Mouse (Mus musculus) midbrain, postnatal 0 days (tissue): ENCODE data around the gene Hmga1. TPM values are rescaled to one million over a fixed set of nuclear protein-coding genes. Genes with fewer than 3 reads are reported as not detected.

ENCODE experiments used
- ATAC-seq: fragments of 200-750 bp; cut with Nextera tagmentation; 2 replicates; pipeline ENCODE4 v1.8.0; 2017; ENCODE audit warnings: moderate number of reproducible peaks, mild to moderate bottlenecking, moderate TSS enrichment, moderate library complexity; ENCODE audit not compliant: low FRiP score
- DNase-seq: peaks from one replicate; pipeline ENCODE4 v3.0.0-alpha.2; 2015; ENCODE audit warnings: low spot score
- H3K27ac ChIP-seq: fragments of 300-500 bp; sonication (generic); 2 replicates; pipeline ENCODE4 v1.5.1; 2014; ENCODE audit warnings: low read depth, mild to moderate bottlenecking, low read length, mixed read lengths
- H3K27me3 ChIP-seq: fragments of 300-500 bp; sonication (generic); 2 replicates; pipeline ENCODE4 v1.6.1; 2014; ENCODE audit warnings: low read length, control low read depth, mixed read lengths; ENCODE audit not compliant: insufficient read depth
- H3K36me3 ChIP-seq: fragments of 300-500 bp; sonication (generic); 2 replicates; pipeline ENCODE4 v1.6.1; 2014; ENCODE audit warnings: low read length, control low read depth, mixed read lengths; ENCODE audit not compliant: insufficient read depth
- H3K4me1 ChIP-seq: fragments of 300-500 bp; sonication (generic); 2 replicates; pipeline ENCODE4 v1.6.1; 2014; ENCODE audit warnings: mild to moderate bottlenecking, control low read depth, antibody characterized with exemption, low read length, mixed read lengths; ENCODE audit not compliant: insufficient read depth
- H3K4me2 ChIP-seq: fragments of 300-500 bp; sonication (generic); 2 replicates; pipeline ENCODE4 v1.6.1; 2014; ENCODE audit warnings: low read depth, mild to moderate bottlenecking, low read length, mixed read lengths; ENCODE audit not compliant: poor library complexity, severe bottlenecking
- H3K4me3 ChIP-seq: fragments of 300-500 bp; sonication (generic); 2 replicates; pipeline ENCODE4 v1.5.1; 2014; ENCODE audit warnings: low read depth, mild to moderate bottlenecking, low read length, moderate library complexity
- H3K9ac ChIP-seq: fragments of 300-500 bp; sonication (generic); replicated peaks from 2 replicates; pipeline ENCODE4 v1.6.1; 2014; ENCODE audit warnings: mild to moderate bottlenecking, low read length, moderate library complexity, mixed read lengths; ENCODE audit not compliant: poor library complexity, severe bottlenecking
- H3K9me3 ChIP-seq: fragments of 300-500 bp; sonication (generic); 2 replicates; pipeline ENCODE4 v1.6.1; 2016; ENCODE audit warnings: low read length, control low read depth
- CTCF ChIP-seq: IDR thresholded peaks from 2 replicates; pipeline ENCODE4 v1.5.1; 2016; ENCODE audit warnings: antibody characterized with exemption, mild to moderate bottlenecking
- WGBS: fragments of 180-500 bp; shearing (Covaris S2); extraction: QIAGEN DNeasy Blood & Tissue Kit; methylation state at CpG from one replicate; pipeline ENCODE4 v1.1.7; 2014; 5-methylcytosine and 5-hydroxymethylcytosine counted together
- polyA plus RNA-seq: library from polyadenylated mRNA; unstranded; fragments of >200 nt; fragmentation: Nextera tagmentation; extraction: Ambion mirVana; gene quantifications from 2 replicates; pipeline ENCODE4 v1.2.1, GENCODE M21; 2015
- total RNA-seq: library from RNA; depleted of rRNA; stranded (reverse); fragments of >200 nt; gene quantifications from 2 replicates; pipeline ENCODE4 v1.2.3, GENCODE M21; 2014

The Hmga1 gene
- total and polyA plus RNA-seq, 2 experiments from 2014 or later, result 138 to 144 TPM

DNA sequence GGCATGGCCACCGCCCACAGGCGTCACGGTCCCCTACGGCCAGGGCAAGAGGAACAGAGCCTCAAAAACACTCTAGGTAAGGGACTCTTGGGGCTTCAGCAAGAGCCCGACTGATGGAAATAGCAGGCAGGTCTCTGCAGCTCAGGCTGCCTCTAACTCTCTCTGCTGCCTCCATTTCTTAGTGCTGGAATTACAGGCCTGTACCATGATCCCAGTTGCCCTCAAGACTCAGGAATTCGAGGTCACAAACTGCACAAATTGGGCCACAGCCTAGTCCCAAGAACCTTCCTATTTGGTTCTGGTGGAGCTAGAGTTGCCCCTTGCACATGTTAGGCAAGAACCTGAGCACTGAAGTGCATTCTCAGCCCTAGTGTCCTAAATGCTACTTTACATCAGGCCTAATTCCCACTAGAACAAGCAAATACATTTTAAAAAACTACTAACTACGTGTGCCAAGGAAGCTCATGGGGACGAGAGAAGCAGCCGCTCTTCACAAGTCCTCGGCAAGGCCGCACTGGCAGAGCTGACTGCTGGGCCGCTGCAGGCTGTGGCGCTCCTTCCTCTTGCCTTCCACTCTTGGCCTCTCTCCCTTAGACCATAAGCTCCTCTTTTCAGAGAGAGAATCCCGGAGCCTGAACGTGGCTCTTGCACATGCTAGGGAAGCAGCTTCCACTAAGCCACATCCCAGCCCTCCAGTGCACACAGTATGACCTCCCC, 39.5 kb downstream of the Hmga1 start:
- ATAC-seq, result no peak
- peaks cover 37% of the 10 kb centered on the region for H3K36me3 ChIP-seq
- WGBS, result 85% methylated on average over 15 of the region's 15 CpGs

DNA sequence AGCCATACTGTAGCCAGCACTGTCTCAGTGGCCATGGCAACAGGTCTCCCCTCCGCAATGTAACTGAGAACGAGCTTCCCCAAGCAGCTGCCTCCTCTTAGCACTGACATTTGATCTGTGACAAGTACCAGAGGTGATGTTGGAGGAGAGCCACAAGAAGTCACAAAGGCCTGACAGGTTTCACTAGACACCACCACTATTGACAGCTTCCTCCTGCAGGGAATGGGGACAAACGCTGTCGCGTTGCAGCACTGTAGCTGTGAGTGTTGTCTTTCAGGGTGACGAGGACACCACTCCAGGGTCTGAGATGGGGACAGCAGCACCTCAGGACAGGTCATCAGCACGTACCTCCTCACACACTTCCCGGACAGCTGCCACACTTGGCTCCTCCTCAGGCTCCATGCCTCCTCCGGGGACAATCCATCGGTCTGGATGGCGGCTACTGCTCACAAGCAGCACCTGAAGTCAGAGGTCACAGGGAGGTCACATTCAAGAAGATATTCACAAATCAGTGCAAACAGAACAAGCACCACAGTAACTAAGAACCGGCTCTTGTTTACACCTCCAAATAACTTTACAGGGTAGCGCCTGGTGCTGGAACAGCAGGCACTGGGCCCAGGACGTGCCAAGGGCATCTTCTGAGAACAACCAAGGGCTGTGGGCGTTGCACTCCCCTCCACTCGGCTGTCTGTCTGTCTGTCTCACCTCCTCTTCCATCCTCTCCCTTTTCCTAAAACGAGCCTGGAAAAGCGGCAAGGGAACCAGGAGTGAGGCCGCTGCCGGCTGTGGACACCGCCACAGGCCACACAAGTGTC, 40.3 kb downstream of the Hmga1 start:
- ATAC-seq (no peak), DNase-seq (no peak)
- 85% methylated on average over 21 of the region's 21 CpGs for WGBS
- H3K4me1 ChIP-seq, result no peaks in the 10 kb centered on the region
- no peaks in the 10 kb centered on the region for H3K9me3 ChIP-seq
- H3K4me3 ChIP-seq, result no peak overlapping the region
- no peak for TF ChIP-seq CTCF
- no peaks in the 10 kb centered on the region for H3K27me3 ChIP-seq
- no peak overlapping the region for H3K4me2 ChIP-seq
- peaks cover 33% of the 10 kb centered on the region for H3K36me3 ChIP-seq
- H3K9ac ChIP-seq, result no peak overlapping the region
- no peak overlapping the region for H3K27ac ChIP-seq

More for the DNA sequence above, 39.5 kb downstream of the Hmga1 start:
- Histone ChIP-seq H3K4me1 (no peaks in the 10 kb centered on the region), H3K4me3 (no peak overlapping the region), H3K9me3 (no peaks in the 10 kb centered on the region), H3K27ac (no peak overlapping the region), H3K9ac (no peak overlapping the region), H3K27me3 (no peaks in the 10 kb centered on the region), H3K4me2 (no peak overlapping the region)
- peak; percentile 12; the same call in 1 of the 2 replicates for TF ChIP-seq CTCF
- no peak for DNase-seq

DNA sequence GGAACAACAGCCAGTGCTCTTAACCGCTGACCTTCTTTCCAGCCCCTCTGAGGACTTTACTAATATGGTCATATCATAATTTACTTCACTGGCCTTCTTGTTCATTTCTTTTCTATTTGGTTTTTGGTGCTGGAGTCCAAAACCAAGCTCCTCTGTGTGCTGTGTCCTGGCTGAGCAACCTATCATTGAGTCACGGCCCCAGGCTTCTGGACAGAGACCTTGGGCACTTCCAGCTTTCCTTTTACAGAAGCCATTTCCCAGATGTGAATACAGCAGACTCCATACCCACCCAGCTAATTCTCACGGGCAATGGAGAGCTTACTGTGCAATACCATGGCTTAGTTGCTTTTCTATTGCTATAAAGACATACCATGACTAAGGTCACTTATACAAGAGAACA, 44.0 kb downstream of the Hmga1 start:
- Histone ChIP-seq H3K36me3 (peaks cover 15% of the 10 kb centered on the region), H3K4me3 (no peak overlapping the region), H3K9me3 (no peaks in the 10 kb centered on the region), H3K4me2 (no peak overlapping the region), H3K27me3 (no peaks in the 10 kb centered on the region), H3K27ac (no peak overlapping the region), H3K4me1 (peaks cover 7% of the 10 kb centered on the region), H3K9ac (no peak overlapping the region)
- whole genome bisulfite sequencing, result 78% methylated on average over 3 of the region's 3 CpGs
- DNase-seq (no peak), ATAC-seq (no peak)
- TF ChIP-seq CTCF, result no peak

DNA sequence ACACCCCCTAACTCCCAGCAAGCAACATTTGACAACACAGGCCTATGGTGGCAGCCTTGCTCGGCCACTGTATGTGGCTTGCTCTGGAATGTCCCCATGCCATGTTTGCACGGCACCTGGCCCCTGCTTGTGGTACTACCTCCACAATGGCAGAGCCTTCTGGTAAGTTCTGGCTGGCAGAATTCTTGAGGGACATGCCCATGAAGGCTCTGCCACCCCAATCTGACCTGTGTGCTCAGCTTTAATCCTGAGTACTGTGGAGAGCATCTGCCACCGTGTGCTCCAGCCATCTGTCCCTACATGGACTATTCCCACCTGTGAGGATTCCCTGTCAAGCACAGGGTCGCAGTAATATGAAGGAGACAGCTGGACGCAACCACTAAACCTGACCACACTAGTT, 44.6 kb downstream of the Hmga1 start:
- no peaks in the 10 kb centered on the region for H3K9me3 ChIP-seq
- peaks cover 9% of the 10 kb centered on the region for H3K36me3 ChIP-seq
- peaks cover 7% of the 10 kb centered on the region for H3K4me1 ChIP-seq
- H3K9ac ChIP-seq, result no peak overlapping the region
- H3K27me3 ChIP-seq, result no peaks in the 10 kb centered on the region
- WGBS, result 54% methylated on average over 5 of the region's 5 CpGs
- DNase-seq (no peak), ATAC-seq (no peak)
- H3K27ac ChIP-seq, result no peak overlapping the region
- no peak overlapping the region for H3K4me2 ChIP-seq
- no peak overlapping the region for H3K4me3 ChIP-seq
- no peak for TF ChIP-seq CTCF

DNA sequence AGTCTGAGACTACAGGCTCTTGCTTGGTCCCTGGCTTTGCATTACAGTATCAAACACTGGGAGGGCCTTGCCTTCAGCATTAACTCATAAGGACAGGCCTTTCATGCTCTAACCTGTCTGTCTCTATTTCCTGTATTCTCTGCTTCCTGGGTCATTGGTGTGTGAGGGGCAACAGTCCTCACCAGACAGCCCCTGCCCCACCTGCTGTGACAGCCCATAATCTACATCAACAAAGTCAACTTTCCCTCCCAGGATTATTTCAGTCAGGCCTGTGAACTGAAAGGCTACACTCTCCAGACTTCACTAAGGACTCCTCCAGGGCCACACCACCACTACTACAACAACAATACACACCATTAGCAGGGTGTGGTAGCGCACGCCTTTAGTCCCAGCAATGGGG, 46.7 kb downstream of the Hmga1 start:
- DNase-seq (no peak), ATAC-seq (no peak)
- no peak overlapping the region for H3K9ac ChIP-seq
- no peaks in the 10 kb centered on the region for H3K9me3 ChIP-seq
- no peak overlapping the region for H3K4me3 ChIP-seq
- H3K4me1 ChIP-seq, result peaks cover 7% of the 10 kb centered on the region
- no peak for TF ChIP-seq CTCF
- no peak overlapping the region for H3K27ac ChIP-seq
- H3K36me3 ChIP-seq, result no peaks in the 10 kb centered on the region
- 81% methylated on average over 2 of the region's 2 CpGs for WGBS
- no peak overlapping the region for H3K4me2 ChIP-seq
- no peaks in the 10 kb centered on the region for H3K27me3 ChIP-seq
